Mouse (Mus musculus) stomach, postnatal 0 days (tissue): ENCODE measurements at regions not wholly inside any gene's neighbourhood (a gene's known extent, or its start where the extent isn't known, plus 50 kb on each side); places are given as distances from the start of the nearest gene placed in this dataset.

Experiments
- CTCF ChIP-seq: IDR thresholded peaks from 2 replicates; pipeline ENCODE4 v1.5.1; 2016; ENCODE audit warnings: antibody characterized with exemption, low read depth, mild to moderate bottlenecking, moderate library complexity
- EP300 ChIP-seq: optimal IDR thresholded peaks from 2 replicates; pipeline ENCODE3; 2016; ENCODE audit warnings: antibody characterized with exemption

DNA sequence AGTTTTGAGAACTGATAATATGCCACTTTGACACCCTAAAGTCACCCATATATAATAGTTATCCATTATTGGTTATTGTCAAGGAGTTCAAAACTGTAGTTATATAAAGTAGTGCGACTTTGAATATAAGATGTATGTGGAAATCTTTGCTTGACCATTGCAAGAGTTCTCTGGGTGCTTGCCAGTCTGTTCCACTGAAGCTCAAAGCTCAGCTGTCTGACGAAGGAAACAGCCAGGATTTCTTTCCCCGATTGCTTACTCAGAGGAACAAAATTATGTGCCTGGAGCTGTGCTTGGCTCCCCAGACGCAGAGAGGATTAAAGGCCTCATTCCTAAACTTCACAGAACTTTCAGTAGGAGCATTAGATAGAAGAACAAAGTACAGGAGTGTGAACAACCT, 290.6 kb downstream of the Hsfy2 start:
- TF ChIP-seq EP300: no peak
- no peak for TF ChIP-seq CTCF
